Mouse (Mus musculus) adrenal gland, adult 10 weeks (tissue): ENCODE data around the gene Gabpb2. TPM values are rescaled to one million over a fixed set of nuclear protein-coding genes. Genes with fewer than 3 reads are reported as not detected.

Experiments
- polyA plus RNA-seq: library from polyadenylated mRNA; stranded (reverse); fragments of 350-450 nt; fragmentation: Illumina TruSeq; extraction: RNeasy Lipid Tissue Mini Kit (QIAGEN cat#74804); gene quantifications from one replicate; pipeline ENCODE4 v1.2.3, GENCODE M21; 2014; ENCODE audit warnings: low read depth, low replicate concordance

The Gabpb2 gene
- 28.5 TPM for polyA plus RNA-seq

DNA sequence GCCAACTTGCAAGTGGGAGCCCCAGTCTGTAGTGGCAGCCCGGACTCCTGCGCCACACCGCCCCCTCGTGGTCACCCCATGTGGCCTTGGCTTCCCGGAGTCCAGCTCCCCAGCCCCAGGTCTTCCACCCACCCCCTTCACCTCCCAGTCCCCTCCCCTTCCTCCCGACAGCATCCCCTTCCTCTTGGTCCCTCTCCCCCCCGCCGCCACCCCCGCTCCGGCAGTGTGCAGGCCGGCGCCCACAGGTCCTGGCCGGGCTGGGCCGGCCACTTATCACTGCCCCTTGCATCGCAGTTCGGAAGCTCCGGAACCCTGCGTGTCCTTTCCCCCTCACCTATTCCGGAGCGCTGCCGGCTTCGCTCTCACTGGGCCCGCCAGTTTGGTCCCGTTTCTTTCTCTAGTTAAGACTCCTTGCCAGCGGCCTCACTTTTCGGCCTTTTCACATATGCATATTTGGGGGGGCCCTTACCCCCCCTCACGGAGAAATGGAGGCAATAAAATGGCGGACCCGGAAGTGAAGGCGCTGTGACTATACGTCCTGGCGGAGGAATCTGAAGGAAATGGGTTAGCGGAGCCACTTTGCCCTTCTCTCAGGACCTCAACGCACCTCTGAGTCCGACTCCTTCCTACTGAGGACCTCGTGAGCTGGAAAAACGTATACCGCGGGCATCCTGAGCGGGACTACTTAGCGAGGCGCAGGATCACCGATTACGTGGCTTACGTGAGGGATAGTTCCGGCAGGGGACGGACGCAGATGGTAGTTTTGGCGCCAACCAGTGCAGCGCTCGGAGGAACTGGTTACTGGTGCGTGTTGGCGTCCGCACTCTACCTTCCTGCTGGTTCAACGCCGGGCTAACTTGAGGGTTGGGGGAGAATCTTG, at the start of gene Gabpb2:
Gene Gabpb2, minus strand, starts transcription at position 662 of the 880 bp plus-strand sequence.

DNA sequence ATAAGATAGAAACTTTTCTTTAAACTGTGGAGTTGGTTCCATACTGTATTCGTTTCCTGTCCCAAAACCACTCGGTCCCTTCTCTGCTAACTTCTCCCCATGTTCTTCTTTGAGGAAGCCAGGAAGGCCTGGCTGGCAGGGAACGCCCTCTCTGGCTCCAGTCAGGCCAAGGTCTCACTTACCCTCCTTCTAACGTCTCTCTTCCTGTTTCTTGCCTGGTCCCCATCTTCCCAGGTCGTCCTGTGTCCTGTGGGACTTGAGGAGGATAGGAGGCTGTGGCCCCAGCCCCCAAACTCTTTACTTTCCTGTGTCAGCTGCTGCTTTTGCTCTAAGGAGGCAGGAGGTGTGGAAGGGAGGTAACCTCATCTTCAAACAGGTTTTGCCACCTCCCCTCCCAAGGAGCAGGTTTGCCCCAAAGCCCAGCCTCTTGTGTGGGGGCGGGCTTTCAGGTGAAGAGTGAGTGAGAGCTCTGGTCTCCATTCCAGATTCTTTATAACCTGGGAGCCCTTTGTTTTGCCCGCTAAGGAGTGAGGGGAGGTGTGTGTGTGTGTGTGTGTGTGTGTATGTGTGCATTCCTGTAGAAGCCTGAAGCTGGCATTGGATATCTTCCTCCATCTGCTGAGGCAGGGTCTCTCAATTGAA, 33.2 kb upstream of the Gabpb2 start, which contains the start of gene Bnipl:
Gene Bnipl, minus strand, starts transcription at position 411 of the 642 bp plus-strand sequence.

DNA sequence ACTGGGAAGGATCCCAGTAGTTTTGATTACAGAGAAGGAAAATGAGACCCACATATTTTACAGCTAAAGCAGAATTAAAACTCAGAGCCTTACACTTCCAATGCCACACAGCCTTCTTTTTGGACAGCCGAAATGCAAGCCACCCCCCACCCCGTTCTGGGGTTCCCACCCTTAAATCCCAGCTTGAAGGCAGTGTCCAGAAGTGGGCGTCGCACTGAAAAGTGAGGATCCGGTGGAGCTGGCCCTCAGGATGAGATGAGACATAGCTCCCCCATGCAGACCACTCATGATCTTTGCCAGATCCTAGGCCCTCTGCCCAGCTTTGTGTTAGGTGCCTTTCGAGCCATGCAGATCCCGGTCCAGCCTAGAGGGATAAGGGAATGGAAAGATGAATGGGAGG, 23.8 kb upstream of the Gabpb2 start, which contains the start of gene Gm128:
Gene Gm128, minus strand, starts transcription at position 101 of the 400 bp plus-strand sequence.

DNA sequence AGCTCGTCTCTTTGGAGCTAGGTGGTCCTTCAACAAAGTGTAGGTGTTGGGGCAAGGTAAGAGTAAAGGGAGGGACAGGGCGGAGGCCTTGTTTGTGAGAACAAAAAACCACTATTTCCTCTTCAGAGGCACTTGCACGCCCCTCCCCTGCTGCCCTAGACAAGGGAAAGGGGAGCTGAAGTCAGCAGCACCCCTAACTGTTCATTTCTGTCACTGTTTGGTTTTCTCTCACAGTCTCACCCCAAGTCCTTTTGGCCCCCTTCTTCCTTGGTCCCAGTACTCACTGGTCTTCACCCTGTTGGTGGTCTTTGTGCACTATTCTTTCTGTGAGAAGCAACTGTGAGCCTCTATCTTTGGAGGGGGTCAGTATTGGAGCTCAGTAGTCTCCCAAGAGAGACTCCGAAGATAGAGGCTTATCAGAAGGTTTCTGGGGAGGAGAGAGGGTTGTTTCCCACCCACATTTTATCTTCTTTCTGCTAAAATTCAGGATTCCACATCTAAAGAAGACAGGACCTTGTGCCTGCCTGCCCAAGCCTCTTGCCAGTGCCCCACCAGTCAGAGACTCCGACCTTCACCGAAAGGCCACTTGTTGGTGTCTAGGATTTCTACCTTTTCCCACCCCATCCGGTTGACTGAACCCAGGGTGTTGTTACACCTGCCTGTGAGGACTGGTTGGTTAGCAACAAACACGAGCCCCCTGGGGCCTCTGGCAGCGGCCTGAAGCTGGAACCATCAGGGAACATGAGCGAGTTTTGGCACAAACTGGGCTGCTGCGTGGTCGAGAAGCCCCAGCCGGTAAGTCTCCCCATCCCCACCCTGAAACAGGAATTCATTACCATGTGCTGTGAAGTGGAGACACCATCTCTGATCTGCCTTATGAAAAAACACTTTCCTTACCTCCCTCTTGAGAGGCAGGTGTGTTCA, 13.8 kb upstream of the Gabpb2 start, which contains the start of gene Mllt11:
Gene Mllt11, minus strand, starts transcription at position 874 of the 924 bp plus-strand sequence.

DNA sequence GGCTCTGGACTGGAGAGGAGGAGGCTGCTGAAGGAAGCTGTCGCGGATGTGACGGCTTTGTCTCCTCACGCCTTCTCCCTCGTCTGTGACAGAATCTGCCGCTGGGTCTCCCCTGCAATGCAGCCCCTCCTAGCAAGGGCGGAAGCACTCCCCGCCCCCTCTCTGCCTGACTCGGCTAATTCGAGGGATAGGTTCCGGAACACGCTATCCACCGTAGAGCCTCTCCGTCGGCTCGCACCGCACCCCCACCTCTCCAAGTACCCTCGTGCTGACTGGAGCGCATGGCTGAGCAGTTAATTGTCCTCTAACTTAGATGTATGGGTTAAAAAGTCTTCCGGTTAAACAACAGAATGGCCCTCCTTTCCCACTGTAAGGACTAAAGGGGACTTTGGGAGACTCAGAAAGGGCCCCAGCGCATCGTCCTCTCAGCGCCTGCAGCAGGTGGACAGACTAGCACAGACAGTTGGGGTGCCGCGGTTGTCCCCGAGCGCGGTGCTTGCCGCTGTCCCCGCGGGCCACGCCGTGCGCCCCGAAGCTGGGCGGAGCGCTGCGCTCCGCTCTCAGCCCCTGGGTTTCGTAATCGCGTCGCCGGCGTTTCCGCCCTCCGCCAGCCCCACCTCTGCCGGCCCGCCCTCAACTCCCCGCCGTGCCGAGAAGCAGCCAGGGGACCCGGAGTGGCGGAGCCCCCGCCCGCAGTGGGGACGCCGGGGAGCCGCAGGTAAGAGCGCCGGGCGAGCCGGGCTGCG, 10.6 kb upstream of the Gabpb2 start, which contains the start of gene Cdc42se1:
Gene Cdc42se1, plus strand, starts transcription at position 585 of the 746 bp plus-strand sequence.

DNA sequence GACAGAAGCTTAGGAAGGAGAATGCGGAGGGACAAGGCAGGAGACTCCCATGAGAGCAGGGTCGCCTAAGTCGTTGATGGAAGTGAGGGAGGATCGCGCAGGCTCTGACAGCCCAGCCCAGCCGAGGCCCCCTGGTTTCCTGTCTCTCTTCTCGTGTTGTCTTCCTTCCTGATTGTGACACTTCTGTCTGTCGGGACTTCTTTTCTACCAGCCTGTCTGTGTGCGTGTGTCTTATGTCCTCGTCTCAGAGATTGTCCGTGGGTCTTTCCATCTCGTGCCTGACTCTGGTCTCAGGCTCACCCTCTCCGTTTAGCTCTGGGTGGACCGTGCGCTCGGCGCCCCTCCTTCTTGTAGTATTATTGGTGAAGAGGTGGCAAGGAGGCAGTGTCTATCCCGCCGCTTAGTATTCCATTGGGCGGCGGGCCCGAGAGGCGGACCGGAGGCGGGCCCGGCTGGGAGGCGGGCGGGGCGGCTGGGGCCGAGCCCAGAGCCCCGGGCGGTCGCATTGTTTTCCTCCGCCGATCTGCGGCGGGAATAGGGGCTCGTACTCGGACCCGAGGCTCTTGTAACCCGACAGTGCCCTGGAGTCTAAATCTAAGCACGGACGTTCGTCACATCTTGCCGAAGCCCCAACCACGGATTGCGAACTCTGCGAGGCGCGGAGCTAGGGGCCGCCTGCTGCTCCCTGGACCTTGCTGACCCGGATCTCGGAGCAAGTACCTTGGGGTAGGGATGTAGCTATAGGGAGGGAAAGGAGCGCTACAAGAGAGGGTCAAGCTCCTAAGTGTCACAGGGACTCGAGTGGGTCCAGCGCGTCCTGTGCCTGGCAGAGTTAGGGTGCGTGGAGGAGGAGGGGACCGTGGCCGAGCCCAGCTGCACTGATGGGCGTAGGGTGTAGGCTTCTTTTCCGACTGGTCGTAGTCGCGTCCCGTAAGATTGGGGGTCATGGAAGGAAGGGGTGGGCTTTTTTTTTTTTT, 57.4 kb downstream of the Gabpb2 start, which contains the start of gene Sema6c:
Gene Sema6c, plus strand, starts transcription at position 471 of the 977 bp plus-strand sequence.

DNA sequence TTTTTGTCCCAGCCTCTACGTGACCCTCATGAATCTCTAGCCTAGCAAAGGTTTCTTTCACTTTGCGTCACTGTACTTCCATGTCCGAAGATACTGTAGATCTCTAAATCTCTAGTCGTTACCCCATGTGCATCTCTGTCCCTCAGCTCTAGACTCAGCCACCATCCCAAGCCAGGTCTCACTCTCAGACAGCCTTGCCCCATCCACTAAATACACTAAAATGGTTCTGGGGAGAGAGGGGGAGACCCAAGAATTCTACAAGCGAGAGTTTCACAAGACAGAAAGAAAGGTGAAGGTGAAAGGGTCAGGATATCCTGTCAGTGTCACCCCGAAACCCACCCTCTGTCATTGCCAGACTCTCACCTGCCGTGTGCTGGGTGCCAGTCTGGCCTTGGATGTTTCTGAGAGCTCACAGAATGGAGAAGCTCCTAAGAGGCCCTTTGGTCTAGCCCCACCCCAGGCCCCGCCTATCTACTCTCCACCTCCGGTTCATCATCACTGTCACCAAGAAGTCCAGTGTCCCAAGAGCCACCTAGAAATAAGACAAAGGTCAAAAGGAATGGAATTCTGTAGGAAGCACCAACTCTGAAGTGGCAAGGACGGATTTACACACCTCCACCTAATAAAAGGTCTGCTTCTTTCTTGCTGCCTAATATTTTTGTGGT, 75.6 kb downstream of the Gabpb2 start, which contains the start of gene Tnfaip8l2:
Gene Tnfaip8l2, minus strand, starts transcription at position 409 of the 665 bp plus-strand sequence.

DNA sequence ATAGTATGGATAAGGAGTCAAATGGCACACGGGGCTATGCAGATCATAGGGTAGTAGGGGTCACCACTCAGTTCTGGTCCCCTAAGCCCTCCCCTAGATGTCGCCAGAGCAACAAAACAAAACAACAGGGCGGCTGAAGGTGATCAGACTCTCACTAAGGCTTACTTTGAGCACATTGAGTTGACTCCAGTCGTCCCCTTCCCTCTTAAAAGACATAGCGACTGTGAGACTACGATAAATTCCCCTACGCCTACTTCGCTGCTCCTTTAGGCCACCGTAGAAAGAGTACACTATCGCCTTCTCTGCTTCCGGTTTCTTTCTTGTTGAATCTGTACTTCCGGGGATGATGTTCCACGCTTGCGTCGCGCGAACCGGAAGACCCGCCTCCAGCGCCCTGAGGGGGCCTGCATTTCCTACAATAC, 84.0 kb downstream of the Gabpb2 start, which contains the start of the genes Scnm1 and Lysmd1:
Gene Scnm1, minus strand, starts transcription at position 332 of the 422 bp plus-strand sequence.
Gene Lysmd1, plus strand, starts transcription at position 409 of the 422 bp plus-strand sequence.

Other genes starting within 250 kb of the Gabpb2 start
- 14.2 TPM for gene Pi4kb, start 243.2 kb downstream of the Gabpb2 start, polyA plus RNA-seq
- 7.3 TPM for gene Zfp687, start 202.5 kb downstream of the Gabpb2 start, polyA plus RNA-seq
- 15.6 TPM for gene Psmd4, start 175.3 kb downstream of the Gabpb2 start, polyA plus RNA-seq
- gene Pip5k1a, start 111.0 kb downstream of the Gabpb2 start, polyA plus RNA-seq: 30.4 TPM
- 10.4 TPM for gene Vps72, start 106.9 kb downstream of the Gabpb2 start, polyA plus RNA-seq
- gene Tmod4, start 93.4 kb downstream of the Gabpb2 start, polyA plus RNA-seq: 5.0 TPM
- gene Scnm1, start 83.9 kb downstream of the Gabpb2 start, polyA plus RNA-seq: 16.7 TPM
- 2.9 TPM for gene Lysmd1, start 83.8 kb downstream of the Gabpb2 start, polyA plus RNA-seq
- gene Tnfaip8l2, start 75.6 kb downstream of the Gabpb2 start, polyA plus RNA-seq: not detected
- not detected for gene Sema6c, start 57.5 kb downstream of the Gabpb2 start, polyA plus RNA-seq
- gene Cdc42se1, start 10.8 kb upstream of the Gabpb2 start, polyA plus RNA-seq: 32.4 TPM
- 29.9 TPM for gene Mllt11, start 14.3 kb upstream of the Gabpb2 start, polyA plus RNA-seq
- gene Gm128, start 23.7 kb upstream of the Gabpb2 start, polyA plus RNA-seq: not detected
- gene Bnipl, start 33.3 kb upstream of the Gabpb2 start, polyA plus RNA-seq: not detected
- gene Mindy1, start 63.4 kb upstream of the Gabpb2 start, polyA plus RNA-seq: 221 TPM
- 13.7 TPM for gene Prune1, start 64.2 kb upstream of the Gabpb2 start, polyA plus RNA-seq
- gene Anxa9, start 89.3 kb upstream of the Gabpb2 start, polyA plus RNA-seq: 1.2 TPM
- gene Cers2, start 96.9 kb upstream of the Gabpb2 start, polyA plus RNA-seq: 221 TPM
- 15.8 TPM for gene Setdb1, start 139.3 kb upstream of the Gabpb2 start, polyA plus RNA-seq
- gene 4930558C23Rik, start 184.9 kb upstream of the Gabpb2 start, polyA plus RNA-seq: not detected
- gene Arnt, start 216.5 kb upstream of the Gabpb2 start, polyA plus RNA-seq: 62.5 TPM